Mouse (Mus musculus) layer of hippocampus, adult 2 months (tissue): ENCODE measurements around the gene Cpne6. TPM values are rescaled to one million over a fixed set of nuclear protein-coding genes. Genes with fewer than 3 reads are reported as not detected.

Source experiments
- DNase-seq, 2 experiments: peaks; one replicate each; pipeline ENCODE4 v3.0.0; 2022; ENCODE audit warnings: low spot score in 2 of 2
- H3K27ac ChIP-seq: fragments of 200-600 bp; 2 replicates; pipeline ENCODE4 v1.8.1; 2022
- H3K4me3 ChIP-seq: fragments of 200-600 bp; 2 replicates; pipeline ENCODE4 v1.8.1; 2022; ENCODE audit warnings: mild to moderate bottlenecking
- CTCF ChIP-seq: fragments of 200-600 bp; conservative IDR thresholded peaks from 2 replicates; pipeline ENCODE4 v1.8.1; 2022; ENCODE audit warnings: antibody characterized with exemption, mild to moderate bottlenecking, moderate library complexity
- total RNA-seq, 2 experiments: library from RNA; stranded (reverse); gene quantifications; 2 replicates each; pipeline ENCODE4 v1.2.3; 2021

The Cpne6 gene
- total RNA-seq, 2 experiments from 2014 or later, result 723 to 730 TPM

DNA sequence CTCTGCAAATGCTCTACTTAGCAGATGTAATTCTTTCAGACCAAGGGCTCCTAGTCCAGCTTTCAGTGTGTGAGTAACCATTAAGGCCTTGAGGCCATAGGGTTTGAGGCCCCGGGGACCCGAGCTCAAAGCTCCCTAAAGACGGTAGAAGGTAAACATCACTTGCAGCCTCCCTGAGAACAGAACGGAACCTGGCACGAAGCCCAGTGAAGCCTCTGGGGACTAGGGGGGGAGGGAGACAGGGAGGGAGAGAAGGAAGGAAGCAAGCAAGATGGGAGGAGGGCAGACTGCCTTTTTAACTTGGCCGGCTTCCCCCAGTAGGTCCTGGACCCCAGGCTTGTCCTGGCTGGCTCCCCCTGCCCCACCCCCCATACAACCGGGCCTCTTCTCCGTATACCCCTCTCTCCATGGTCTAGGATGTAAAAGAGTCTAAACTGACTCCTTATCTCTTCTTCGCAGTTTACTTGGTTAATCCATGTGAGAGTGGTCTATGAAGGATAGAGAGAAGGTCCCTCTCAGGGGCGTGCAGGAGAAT, 30.6 kb downstream of the Cpne6 start:
- DNase-seq, result peak; percentile 76 to 77
- TF ChIP-seq CTCF, result no peak
- H3K4me3 ChIP-seq, result peak overlapping the region; percentile 80
- H3K27ac ChIP-seq, result peak overlapping the region; percentile 92

DNA sequence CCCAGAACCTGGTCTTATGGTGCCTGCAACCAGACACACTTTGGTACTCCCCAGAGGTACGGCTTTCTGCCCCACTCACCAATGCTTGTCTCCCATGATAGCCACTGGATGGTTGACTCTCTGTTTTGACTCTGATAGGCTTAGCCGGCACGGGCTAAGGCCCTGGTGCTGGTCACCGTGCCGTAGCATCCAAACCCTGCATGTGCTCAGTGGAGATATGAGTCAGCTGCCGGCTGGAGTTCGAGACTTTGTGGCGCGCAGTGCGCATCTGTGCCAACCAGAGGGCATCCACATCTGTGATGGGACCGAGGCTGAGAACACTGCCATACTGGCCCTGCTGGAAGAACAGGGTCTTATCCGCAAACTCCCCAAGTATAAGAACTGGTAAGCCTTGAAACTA, 32.0 kb downstream of the Cpne6 start:
- Histone ChIP-seq H3K4me3 (no peak overlapping the region), H3K27ac (no peak overlapping the region)
- no peak for TF ChIP-seq CTCF
- no peak for DNase-seq

DNA sequence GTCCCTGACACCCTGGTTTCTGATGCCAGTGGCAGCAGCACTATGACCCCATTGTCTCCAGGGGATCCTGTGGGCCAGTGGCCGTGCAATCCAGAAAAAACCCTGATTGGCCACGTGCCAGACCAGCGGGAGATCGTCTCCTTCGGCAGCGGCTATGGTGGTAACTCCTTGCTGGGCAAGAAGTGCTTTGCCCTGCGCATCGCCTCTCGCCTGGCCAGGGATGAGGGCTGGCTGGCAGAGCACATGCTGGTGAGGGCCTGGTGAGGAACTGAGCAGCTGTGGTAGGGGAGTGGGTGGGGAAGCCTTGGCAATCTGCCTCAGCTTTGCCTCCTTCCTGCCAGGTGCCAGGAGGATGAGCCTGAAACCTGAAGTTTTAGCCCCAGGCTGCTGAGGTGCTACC, 34.1 kb downstream of the Cpne6 start:
- peak overlapping the region; percentile 52; the same call in 1 of the 2 replicates for H3K27ac ChIP-seq
- no peak for TF ChIP-seq CTCF
- H3K4me3 ChIP-seq, result no peak overlapping the region
- DNase-seq, result no peak

DNA sequence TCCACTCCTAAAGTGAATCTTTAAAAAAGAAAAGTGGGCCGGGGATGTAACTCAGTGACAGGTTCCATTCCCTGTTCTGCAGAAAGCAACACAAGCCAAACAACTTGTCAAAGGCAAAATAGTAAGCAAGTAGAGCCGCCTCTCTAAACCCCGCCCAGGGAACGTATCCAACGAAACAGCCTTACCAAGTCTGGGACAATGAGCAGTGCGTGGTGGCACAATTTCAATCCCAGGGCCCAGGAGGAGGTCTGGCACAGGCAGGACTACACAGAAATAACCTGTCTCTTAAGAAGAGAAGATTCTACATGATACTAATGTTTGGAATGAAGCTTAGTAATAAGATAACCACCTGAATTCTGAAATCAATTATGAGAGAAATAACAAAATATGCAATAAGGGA, 39.9 kb downstream of the Cpne6 start:
- H3K4me3 ChIP-seq, result no peak overlapping the region
- 0 out of 2 replicates have a peak, but pooled peaks have one; percentile 0 for TF ChIP-seq CTCF
- DNase-seq, result no peak
- no peak overlapping the region for H3K27ac ChIP-seq

DNA sequence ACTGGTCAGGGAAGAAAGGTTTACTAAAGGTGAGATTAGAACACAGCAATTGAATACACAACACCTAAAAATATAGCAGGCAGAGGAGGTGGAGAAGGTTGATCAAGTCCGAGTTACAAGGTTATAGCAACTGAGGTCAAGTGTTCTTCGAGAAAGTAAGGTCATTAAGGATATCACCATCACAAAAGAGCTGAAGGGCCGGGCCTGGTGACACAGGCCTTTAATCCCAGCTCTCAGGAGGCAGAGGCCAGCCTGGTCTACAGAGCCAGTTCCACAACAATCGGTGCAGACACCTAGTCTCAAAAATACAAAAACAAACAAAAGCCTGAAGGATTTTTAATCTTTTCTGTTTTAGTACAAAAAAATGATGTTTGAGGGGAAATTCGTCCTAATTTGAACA, 41.1 kb downstream of the Cpne6 start:
- Histone ChIP-seq H3K27ac (no peak overlapping the region), H3K4me3 (no peak overlapping the region)
- TF ChIP-seq CTCF, result no peak
- DNase-seq, result no peak

DNA sequence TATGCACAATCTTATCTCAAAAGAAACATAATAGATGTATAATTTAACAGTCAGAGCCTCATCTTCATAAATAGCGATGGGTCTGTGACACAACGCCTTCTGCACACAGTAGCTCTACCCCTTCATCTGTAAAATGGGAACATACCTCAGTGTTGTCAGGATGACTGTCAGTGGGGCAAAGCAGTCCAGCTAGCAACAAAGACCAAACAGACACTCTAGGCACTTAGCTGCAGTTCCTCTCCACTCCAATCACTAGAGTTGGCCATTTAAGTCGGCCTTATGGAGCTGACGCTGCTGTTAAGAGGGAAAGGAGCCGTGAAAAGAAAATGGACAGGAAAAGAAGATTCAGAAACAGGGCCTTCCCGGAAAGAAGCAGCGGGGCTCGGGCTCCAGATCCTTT, 41.5 kb downstream of the Cpne6 start:
- no peak for DNase-seq
- H3K27ac ChIP-seq, result no peak overlapping the region
- H3K4me3 ChIP-seq, result no peak overlapping the region
- TF ChIP-seq CTCF, result no peak

DNA sequence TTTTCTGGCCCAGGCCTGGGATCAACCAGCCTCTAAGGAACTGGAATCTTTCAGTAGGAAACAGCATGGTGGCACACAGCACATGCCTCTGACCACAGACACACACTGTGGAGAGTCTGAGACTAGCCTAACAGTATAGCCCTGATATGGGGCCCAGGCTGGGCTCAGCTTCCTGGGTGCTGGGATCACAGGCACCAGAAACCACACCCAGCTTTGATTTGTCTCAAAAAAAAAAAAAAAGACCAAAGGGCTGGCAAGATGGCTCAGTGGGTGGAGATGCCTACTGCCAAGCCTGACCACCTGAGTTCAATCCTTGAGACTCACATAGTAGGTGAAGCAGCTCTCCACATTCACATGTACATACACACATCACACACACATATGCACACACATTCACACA, 44.4 kb downstream of the Cpne6 start:
- TF ChIP-seq CTCF, result no peak
- H3K4me3 ChIP-seq, result no peak overlapping the region
- no peak for DNase-seq

DNA sequence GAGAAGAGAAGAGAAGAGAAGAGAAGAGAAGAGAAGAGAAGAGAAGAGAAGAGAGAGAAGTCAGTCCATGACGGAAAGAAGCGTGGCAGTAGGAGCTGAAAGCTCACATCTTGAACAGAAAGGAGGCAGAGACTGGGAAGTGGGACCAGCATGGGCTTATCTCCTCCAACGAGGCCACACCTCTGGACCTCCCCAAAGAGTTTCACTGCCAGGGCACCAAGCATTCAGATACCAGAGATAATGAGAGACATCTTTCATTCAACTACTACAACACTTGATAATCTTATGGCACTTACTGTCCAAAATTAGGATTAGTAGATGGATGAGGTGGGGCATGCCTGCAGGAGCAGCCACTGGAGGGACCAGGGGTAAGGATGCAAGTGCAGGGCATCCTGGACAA, 45.5 kb downstream of the Cpne6 start:
- no peak for TF ChIP-seq CTCF
- Histone ChIP-seq H3K27ac (no peak overlapping the region), H3K4me3 (no peak overlapping the region)
- no peak for DNase-seq

More for the DNA sequence above, 44.4 kb downstream of the Cpne6 start:
- H3K27ac ChIP-seq, result no peak overlapping the region

DNA sequence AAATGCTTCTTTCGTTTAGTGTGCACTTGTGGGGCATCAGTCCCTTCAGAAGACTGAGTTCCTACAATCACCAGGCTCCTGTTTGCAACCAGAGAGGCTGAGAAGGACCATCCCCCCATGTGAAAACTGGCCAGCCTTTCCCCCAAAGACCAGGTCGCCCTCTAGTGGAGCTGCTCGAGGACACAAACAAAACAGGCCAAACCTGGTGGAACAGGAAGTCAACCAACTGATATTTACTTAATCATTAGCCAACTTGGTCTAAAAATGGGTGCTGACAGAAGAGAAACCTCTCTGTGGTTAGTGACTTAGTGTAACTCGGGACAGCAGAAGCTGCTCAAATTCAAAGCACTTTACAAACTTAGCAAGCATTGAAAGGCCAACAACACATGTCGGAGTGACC, 46.8 kb downstream of the Cpne6 start:
- DNase-seq, result peak; percentile 69 to 80
- Histone ChIP-seq H3K4me3 (no peak overlapping the region), H3K27ac (peak overlapping the region; percentile 24; the same call in 1 of the 2 replicates)
- TF ChIP-seq CTCF, result peak; percentile 90

DNA sequence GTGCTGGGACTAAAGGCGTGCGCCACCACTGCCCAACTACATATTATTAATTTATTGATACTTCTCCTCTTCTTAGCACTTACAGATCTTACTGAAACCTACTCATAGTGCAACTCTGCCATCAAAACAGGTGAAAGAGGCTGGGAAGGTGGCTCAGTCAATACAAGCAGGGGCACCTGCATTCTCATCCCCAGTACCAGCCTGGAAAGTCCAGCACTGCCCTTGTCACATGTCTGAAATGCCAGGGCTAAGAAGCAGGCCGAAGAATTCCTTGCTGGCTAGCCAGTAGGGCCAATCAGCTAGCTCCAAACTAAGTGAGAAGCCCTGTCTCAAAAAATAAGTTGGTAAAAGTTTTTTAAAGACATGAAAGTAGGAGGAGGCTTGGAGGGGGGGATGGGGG, 47.3 kb downstream of the Cpne6 start:
- no peak for DNase-seq
- H3K4me3 ChIP-seq, result no peak overlapping the region
- TF ChIP-seq CTCF, result no peak
- H3K27ac ChIP-seq, result 0 out of 2 replicates have a peak overlapping the region, but pooled peaks have one; percentile 24

DNA sequence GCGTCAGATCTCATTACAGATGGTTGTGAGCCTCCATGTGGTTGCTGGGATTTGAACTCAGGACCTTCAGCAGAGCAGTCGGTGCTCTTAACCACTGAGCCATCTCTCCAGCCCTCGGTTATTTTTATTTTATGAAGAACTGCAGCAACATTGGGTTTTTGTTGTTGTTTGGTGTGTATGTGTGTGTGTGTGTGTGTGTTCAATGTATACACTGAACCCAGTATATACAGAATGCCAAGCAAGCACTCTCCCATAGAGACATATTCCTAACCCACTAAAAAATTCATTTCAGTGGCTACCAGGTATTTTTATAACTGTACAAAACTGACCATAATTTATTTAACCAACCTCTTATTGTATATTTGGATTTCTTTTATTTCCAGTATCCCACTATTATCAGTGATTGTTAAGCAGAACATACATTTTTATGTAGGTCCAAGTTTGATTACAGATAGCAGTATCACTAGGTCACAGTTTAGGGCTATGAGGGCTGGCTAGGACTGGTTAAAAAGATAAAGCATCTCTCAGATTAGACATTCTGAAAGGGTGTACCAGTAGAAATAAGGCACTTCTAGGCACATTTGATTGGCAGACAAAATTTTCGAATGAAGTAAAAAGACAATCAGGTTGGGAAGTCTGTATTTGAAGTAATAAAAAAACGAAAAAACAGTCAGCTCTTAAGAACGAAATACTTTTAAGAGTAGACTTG, 48.6 kb downstream of the Cpne6 start:
- Histone ChIP-seq H3K4me3 (peak overlapping the region; percentile 88), H3K27ac (peak overlapping the region; percentile 99)
- no peak for DNase-seq
- peak; percentile 39 for TF ChIP-seq CTCF

DNA sequence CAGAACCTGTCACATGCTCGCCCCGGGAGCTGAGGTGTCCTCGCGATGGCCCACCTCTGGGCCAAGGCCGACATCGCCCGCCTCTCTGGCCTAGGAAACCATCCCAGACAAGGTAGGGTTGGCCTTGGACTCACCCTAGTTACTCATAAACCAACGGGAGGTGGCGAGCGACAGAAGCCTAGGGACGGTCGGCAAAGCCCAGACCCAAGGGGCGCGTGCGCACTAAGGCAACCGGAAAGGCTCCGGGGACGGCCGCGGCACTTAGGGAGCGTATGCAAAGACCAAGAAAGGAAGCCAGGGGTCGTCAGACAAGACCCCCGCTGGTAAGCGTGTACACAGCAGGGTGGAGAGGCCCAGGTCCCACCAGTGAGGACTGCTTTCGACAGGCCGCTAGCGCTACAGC, 49.6 kb downstream of the Cpne6 start, which contains the start of gene Dcaf11:
TSS of gene Dcaf11 (plus strand) at position 208 of the 403 bp plus-strand sequence.
- Histone ChIP-seq H3K27ac (peak within 1 kb of the TSS; percentile 99), H3K4me3 (peak within 1 kb of the TSS; percentile 88)
- peak; percentile 55 for TF ChIP-seq CTCF
- DNase-seq, result peak; percentile 80 to 85

DNA sequence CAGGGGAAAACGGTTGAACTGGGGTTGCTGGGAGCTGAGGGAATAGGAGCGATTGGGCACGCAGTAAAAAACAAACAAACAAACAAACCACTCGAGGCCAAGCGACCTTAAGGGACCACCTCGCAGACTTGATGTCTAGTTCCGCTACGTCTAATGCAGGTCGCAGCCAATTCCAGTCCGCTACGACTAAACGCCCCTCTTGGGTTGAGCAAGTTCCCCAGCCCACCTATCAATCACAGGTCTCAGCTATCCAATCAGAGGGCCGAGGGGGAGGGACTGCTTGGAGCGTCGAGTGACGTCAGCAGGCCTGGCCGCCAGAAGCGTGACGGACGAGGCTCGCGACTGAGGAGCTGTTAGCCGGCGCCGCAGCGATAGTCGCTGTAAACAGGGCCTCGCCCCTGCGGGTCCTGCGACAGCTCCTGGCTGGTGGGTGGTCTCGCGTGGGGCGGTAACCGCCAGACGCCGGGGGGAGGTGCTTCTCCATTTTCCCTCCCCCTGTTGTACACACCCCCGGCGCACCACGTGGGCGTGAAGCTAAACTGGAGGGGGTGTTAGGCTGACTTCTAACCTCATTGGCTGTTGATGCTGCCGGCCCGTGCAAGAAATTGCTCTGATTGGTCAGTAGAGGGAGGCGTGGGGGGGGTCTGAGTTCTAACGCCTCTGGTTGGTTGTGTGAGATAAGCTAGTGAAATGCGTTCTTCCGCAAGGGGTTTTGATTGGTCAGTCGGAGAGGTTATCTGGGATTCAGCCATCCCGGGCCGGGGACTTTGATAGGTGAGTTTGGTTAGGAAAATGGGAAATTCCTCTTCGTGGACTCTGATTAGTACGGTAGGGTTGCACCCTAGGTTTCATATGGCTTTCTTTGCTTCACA, 50.2 kb downstream of the Cpne6 start, which contains the start of gene A730061H03Rik:
TSS of gene A730061H03Rik (minus strand) at position 205 of the 872 bp plus-strand sequence.
- peak; percentile 98 to 99 for DNase-seq
- H3K27ac ChIP-seq, result peak within 1 kb of the TSS; percentile 99
- peak within 1 kb of the TSS; percentile 88 for H3K4me3 ChIP-seq
- TF ChIP-seq CTCF, result peak; percentile 34
